24 mouse cellular contexts compared by ENCODE assay signal in genomic region chr1:38037375-38037774, GRCm38 (mm10). TPM values are rescaled to one million over a fixed set of nuclear protein-coding genes. Genes with fewer than 3 reads are reported as not detected.
DNase-seq lines count a peak whose midpoint lies in the region; ATAC-seq and TF ChIP-seq lines count a peak whose summit lies in the region.
"Had no signal": no experiment of that assay in that cellular context is flagged by ENCODE, and none has a peak within 500 bp of the region (broad histone marks: within the 10 kb centered on the region; RNA-seq: fewer than 3 reads in every experiment).

No protein-coding gene starts in this region.

- peak; percentile 29 for DNase-seq in forebrain, postnatal 0 days
- DNase-seq in forebrain, embryonic 11.5 days (ENCODE audit: low spot score): no peak
- DNase-seq in layer of hippocampus, adult 2 months (ENCODE audit: low spot score in 2 of 2): peak; percentile 16 to 57
- peak; percentile 51 for DNase-seq in layer of hippocampus, adult 9-11 months
- no peak for DNase-seq in adrenal gland, postnatal 36 days
- no peak for DNase-seq in left cerebral cortex, adult 2 months (ENCODE audit: extremely low spot score in 1 of 2, low spot score in 2 of 2)
- DNase-seq: adrenal gland, adult 2 months; adrenal gland, postnatal 14 days; cerebellum, adult 11-12 months; cerebellum, adult 8-10 months; cerebellum, postnatal 10 days; cerebellum, postnatal 36 days; embryo, embryonic 11 days; gastrocnemius, adult 2 months; gastrocnemius, postnatal 14 days; heart, adult 11 months had no signal

- H3K4me2 ChIP-seq in forebrain, postnatal 0 days (ENCODE audit: low read depth): no peak overlapping the region
- no peak overlapping the region for H3K4me2 ChIP-seq in forebrain, embryonic 11.5 days (ENCODE audit: low read depth, low read length, severe bottlenecking)
- H3K4me2 ChIP-seq: embryonic facial prominence, embryonic 13.5 days; heart, embryonic 11.5 days; hindbrain, embryonic 12.5 days; hindbrain, embryonic 15.5 days had no signal

- TF ChIP-seq CTCF in forebrain, postnatal 0 days (IDR thresholded peaks at IDR 0.05; ENCODE audit: low read depth): no peak
- TF ChIP-seq CTCF in layer of hippocampus, adult 2 months (conservative IDR thresholded peaks at IDR 0.05): no peak
- TF ChIP-seq CTCF in left cerebral cortex, adult 2 months (IDR thresholded peaks at IDR 0.05): no peak

- H3K36me3 ChIP-seq in forebrain, postnatal 0 days (ENCODE audit: insufficient read depth): peaks cover 51% of the 10 kb centered on the region
- peaks cover 14% of the 10 kb centered on the region; the same call in 1 of the 2 replicates for H3K36me3 ChIP-seq in forebrain, embryonic 11.5 days (ENCODE audit: control insufficient read depth, insufficient read depth, low read length)

- H3K4me3 ChIP-seq in forebrain, postnatal 0 days (ENCODE audit: low read depth, low read length): no peak overlapping the region
- H3K4me3 ChIP-seq in forebrain, embryonic 11.5 days (ENCODE audit: low read depth, low read length): no peak overlapping the region
- H3K4me3 ChIP-seq in layer of hippocampus, adult 2 months: no peak overlapping the region
- H3K4me3 ChIP-seq in left cerebral cortex, adult 2 months: no peak overlapping the region
- H3K4me3 ChIP-seq: embryonic facial prominence, embryonic 10.5 days; embryonic facial prominence, embryonic 13.5 days; erythroblast, embryonic 14.5 days; gastrocnemius, adult 2 months; hindbrain, embryonic 12.5 days; hindbrain, embryonic 15.5 days had no signal

- H3K9me3 ChIP-seq in forebrain, postnatal 0 days (ENCODE audit: low read length): no peaks in the 10 kb centered on the region
- H3K9me3 ChIP-seq in forebrain, embryonic 11.5 days (ENCODE audit: control insufficient read depth, low read length): no peaks in the 10 kb centered on the region; the same call in 1 of the 2 replicates
- H3K9me3 ChIP-seq: embryonic facial prominence, embryonic 10.5 days; embryonic facial prominence, embryonic 13.5 days; hindbrain, embryonic 12.5 days; hindbrain, embryonic 15.5 days had no signal

- intact Hi-C loops in left cerebral cortex, adult 2 months (cut with DNase I): no loop called here

- no peaks in the 10 kb centered on the region for H3K27me3 ChIP-seq in forebrain, postnatal 0 days (ENCODE audit: insufficient read depth, low read length)
- no peaks in the 10 kb centered on the region for H3K27me3 ChIP-seq in forebrain, embryonic 11.5 days (ENCODE audit: control insufficient read depth, insufficient read depth, low read length)
- H3K27me3 ChIP-seq: embryonic facial prominence, embryonic 13.5 days; hindbrain, embryonic 12.5 days; hindbrain, embryonic 15.5 days had no signal

- no peak for ATAC-seq in forebrain, postnatal 0 days
- no peak for ATAC-seq in forebrain, embryonic 11.5 days (replicated peaks; ENCODE audit: low FRiP score)
- ATAC-seq: CD4-positive, CD25-positive, alpha-beta regulatory T cell, adult 4 months; forebrain, embryonic 14.5 days had no signal

- WGBS in forebrain, postnatal 0 days: 82% methylated on average over 5 of the region's 5 CpGs
- WGBS in forebrain, embryonic 11.5 days: 93% methylated on average over 5 of the region's 5 CpGs

- H3K4me1 ChIP-seq in forebrain, postnatal 0 days (ENCODE audit: insufficient read depth): no peaks in the 10 kb centered on the region
- H3K4me1 ChIP-seq in forebrain, embryonic 11.5 days (replicated peaks; ENCODE audit: control insufficient read depth, insufficient read depth, low read length): no peaks in the 10 kb centered on the region
- H3K4me1 ChIP-seq: embryonic facial prominence, embryonic 10.5 days; embryonic facial prominence, embryonic 13.5 days; hindbrain, embryonic 12.5 days; hindbrain, embryonic 15.5 days had no signal

- H3K27ac ChIP-seq in forebrain, postnatal 0 days (ENCODE audit: low read depth, low read length): no peak overlapping the region
- no peak overlapping the region for H3K27ac ChIP-seq in forebrain, embryonic 11.5 days (ENCODE audit: low read depth, low read length)
- peak overlapping the region; percentile 43; the same call in 1 of the 2 replicates for H3K27ac ChIP-seq in layer of hippocampus, adult 2 months
- no peak overlapping the region for H3K27ac ChIP-seq in left cerebral cortex, adult 2 months
- H3K27ac ChIP-seq: embryonic facial prominence, embryonic 10.5 days; embryonic facial prominence, embryonic 13.5 days; gastrocnemius, adult 2 months; hindbrain, embryonic 12.5 days; hindbrain, embryonic 15.5 days had no signal

- H3K9ac ChIP-seq in forebrain, postnatal 0 days: no peak overlapping the region
- H3K9ac ChIP-seq in forebrain, embryonic 11.5 days (ENCODE audit: low read length): no peak overlapping the region
- H3K9ac ChIP-seq: embryonic facial prominence, embryonic 13.5 days; hindbrain, embryonic 12.5 days; hindbrain, embryonic 15.5 days had no signal

RNA-seq across cellular contexts. Expression of gene Eif5b, which starts 39.6 kb away (rescaled TPM):
- 10.5 and 21.6 TPM in 2 replicates for total RNA-seq in forebrain, postnatal 0 days (2014; rRNA removed)
- 13.7 and 18.1 TPM in 2 replicates for polyA plus RNA-seq in forebrain, postnatal 0 days (2015; fragmentation: Nextera tagmentation; extraction: Ambion mirVana)
- polyA plus RNA-seq in forebrain, embryonic 11.5 days (2014; fragmentation: Nextera tagmentation; extraction: Ambion mirVana): 30.2 and 32.6 TPM in 2 replicates
- 10 to 100 TPM; 37.7 to 38.5 TPM for total RNA-seq in layer of hippocampus, adult 2 months (2021)
- 10 to 100 TPM; 41.6 to 46.9 TPM for total RNA-seq in adrenal gland, postnatal 36 days (2021)
- 10 to 100 TPM; 37.6 to 46.2 TPM for total RNA-seq in left cerebral cortex, adult 2 months (2021)

RNA-seq across cellular contexts. Expression of gene Txndc9, which starts 39.7 kb away (rescaled TPM):
- total RNA-seq in forebrain, postnatal 0 days (2014; rRNA removed): 48.1 and 60.2 TPM in 2 replicates
- polyA plus RNA-seq in forebrain, postnatal 0 days (2015; fragmentation: Nextera tagmentation; extraction: Ambion mirVana): 126 and 129 TPM in 2 replicates
- polyA plus RNA-seq in forebrain, embryonic 11.5 days (2014; fragmentation: Nextera tagmentation; extraction: Ambion mirVana): 147 and 163 TPM in 2 replicates
- 10 to 100 TPM; 56.9 to 60.4 TPM for total RNA-seq in layer of hippocampus, adult 2 months (2021)
- total RNA-seq in adrenal gland, postnatal 36 days (2021): 10 to 100 TPM; 78.2 to 83.3 TPM
- total RNA-seq in left cerebral cortex, adult 2 months (2021): 10 to 100 TPM; 52.7 to 65.9 TPM

Comparison
In these comparisons a context has a peak if more than half of its experiments do, and no peak if none do; other contexts are left out.
1. DNase-seq: peak in forebrain, postnatal 0 days (single experiment), layer of hippocampus, adult 2 months (2 of 2) and layer of hippocampus, adult 9-11 months (single experiment); none in forebrain, embryonic 11.5 days (single experiment), adrenal gland, postnatal 36 days (0 of 2) and left cerebral cortex, adult 2 months (0 of 2).